Mouse (Mus musculus): ENCODE measurements around the gene Rab30. TPM values are rescaled to one million over a fixed set of nuclear protein-coding genes. Genes with fewer than 3 reads are reported as not detected.

The Rab30 gene
- polyA plus RNA-seq, 1 experiment, result 38.7 TPM

DNA sequence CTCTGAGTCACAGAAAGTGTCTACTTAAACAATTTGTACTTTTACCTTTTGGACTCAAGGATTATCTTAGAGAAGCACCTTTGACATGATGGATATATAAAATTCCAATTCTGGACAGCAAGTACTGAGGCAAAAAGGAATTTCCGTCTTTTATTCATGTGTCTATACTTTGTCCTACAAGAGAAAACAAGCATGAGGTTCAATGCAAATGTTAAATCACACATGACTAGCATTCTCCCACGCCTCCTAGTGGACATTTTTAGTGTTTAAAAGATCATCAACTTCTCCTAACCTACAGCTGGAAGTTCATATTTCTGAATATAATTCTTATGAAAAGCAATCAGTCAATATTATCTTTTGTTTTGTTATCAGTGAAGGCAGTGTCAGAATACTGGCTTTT is 125.1 kb downstream of the Rab30 start:
- H3K27ac ChIP-seq (ENCODE audit: insufficient read depth, low read length), result no peak overlapping the region
- H3K4me3 ChIP-seq (ENCODE audit: insufficient read depth, low read length), result no peak overlapping the region
- H3K4me1 ChIP-seq (ENCODE audit: control insufficient read depth, insufficient read depth, low read length), result no peaks in the 10 kb centered on the region
- TF ChIP-seq POLR2A (IDR thresholded peaks at IDR 0.05; ENCODE audit: low read depth, low read length), result no peak
- TF ChIP-seq CTCF (IDR thresholded peaks at IDR 0.05; ENCODE audit: borderline replicate concordance, insufficient read depth, low read length), result no peak

DNA sequence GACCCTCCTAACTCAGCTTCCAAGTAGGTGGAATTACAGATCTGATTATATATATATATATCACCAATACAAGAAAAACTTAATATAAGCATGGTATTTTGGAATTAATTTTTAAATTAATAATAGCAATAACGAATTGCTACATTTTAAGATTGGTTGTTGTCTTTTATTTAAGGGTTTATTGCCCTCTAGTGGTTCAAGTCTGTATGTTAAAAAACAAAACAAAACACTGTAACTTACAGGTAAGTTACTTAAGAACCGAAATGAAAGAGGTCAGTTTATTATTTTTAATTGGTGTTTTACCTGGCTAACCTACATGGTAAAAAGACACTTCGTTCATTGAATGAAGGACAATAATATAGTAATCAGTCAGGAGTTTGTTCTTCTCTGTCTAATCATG is 128.8 kb downstream of the Rab30 start:
- TF ChIP-seq CTCF (IDR thresholded peaks at IDR 0.05; ENCODE audit: borderline replicate concordance, insufficient read depth, low read length) (no peak), POLR2A (IDR thresholded peaks at IDR 0.05; ENCODE audit: low read depth, low read length) (no peak)
- no peak overlapping the region for H3K27ac ChIP-seq (ENCODE audit: insufficient read depth, low read length)

DNA sequence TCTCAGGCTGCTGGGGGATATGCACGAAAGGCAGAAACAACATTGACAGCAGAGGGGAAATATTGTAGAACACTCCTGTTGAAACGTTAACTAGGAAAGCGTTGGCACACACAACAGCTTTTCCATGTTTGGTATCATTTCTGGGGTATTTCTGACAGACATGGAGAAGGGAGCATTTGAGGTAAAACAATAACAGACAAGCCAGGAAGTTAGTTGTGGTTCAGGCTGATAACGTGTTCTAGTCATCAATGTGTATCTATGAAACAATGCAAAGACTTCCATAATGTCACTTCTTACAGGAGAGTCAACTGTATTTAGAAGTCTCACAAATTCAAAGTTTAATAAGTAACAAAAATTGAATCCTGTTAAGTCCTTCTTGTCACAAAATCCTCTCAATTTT is 130.2 kb downstream of the Rab30 start:
- Histone ChIP-seq H3K4me1 (ENCODE audit: control insufficient read depth, insufficient read depth, low read length) (no peaks in the 10 kb centered on the region), H3K27ac (ENCODE audit: insufficient read depth, low read length) (no peak overlapping the region), H3K4me3 (ENCODE audit: insufficient read depth, low read length) (no peak overlapping the region)
- no peak for TF ChIP-seq POLR2A (IDR thresholded peaks at IDR 0.05; ENCODE audit: low read depth, low read length)
- TF ChIP-seq CTCF (IDR thresholded peaks at IDR 0.05; ENCODE audit: borderline replicate concordance, insufficient read depth, low read length), result no peak

More for the DNA sequence above, 128.8 kb downstream of the Rab30 start:
- H3K4me3 ChIP-seq (ENCODE audit: insufficient read depth, low read length), result no peak overlapping the region
- no peaks in the 10 kb centered on the region for H3K4me1 ChIP-seq (ENCODE audit: control insufficient read depth, insufficient read depth, low read length)

DNA sequence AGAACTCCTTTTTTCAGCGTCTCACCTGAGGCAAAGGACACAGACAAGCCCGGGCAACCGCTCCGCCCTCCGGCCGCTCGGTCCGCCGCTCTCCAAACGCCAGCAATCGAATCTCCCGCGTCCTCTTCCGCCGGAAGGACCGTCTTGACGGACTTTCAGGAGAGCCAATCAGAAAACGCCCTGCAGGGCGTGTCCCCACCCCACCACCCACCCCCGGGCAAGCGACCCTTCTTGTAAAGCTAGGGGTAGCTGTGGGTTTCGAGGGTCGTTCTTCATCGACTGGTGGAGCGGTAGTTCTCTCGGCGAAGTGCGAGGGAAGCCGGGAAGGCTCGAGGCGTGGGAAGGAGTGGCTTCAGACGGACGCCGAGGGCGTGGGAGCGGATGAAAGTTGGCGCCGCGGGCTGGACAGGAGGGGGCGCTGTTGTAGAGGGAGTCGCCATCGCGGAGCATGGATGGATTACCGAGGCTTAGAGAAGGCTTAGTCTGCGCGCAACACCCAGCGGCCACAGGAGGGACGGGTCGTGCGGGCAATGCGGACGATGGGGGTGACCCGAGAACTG is 132.8 kb downstream of the Rab30 start, which contains the start of the genes Ddias and Prcp:
TSS of gene Ddias (minus strand) at position 132 of the 560 bp plus-strand sequence.
TSS of gene Prcp (plus strand) at position 355 of the 560 bp plus-strand sequence.
- peak within 1 kb of the TSS; percentile 87 for H3K27ac ChIP-seq (ENCODE audit: insufficient read depth, low read length)
- TF ChIP-seq CTCF (IDR thresholded peaks at IDR 0.05; ENCODE audit: borderline replicate concordance, insufficient read depth, low read length) (peak; percentile 79), POLR2A (IDR thresholded peaks at IDR 0.05; ENCODE audit: low read depth, low read length) (peak; percentile 43)
- no peaks in the 10 kb centered on the region for H3K4me1 ChIP-seq (ENCODE audit: control insufficient read depth, insufficient read depth, low read length)
- peak within 1 kb of the TSS; percentile 81 for H3K4me3 ChIP-seq (ENCODE audit: insufficient read depth, low read length)

DNA sequence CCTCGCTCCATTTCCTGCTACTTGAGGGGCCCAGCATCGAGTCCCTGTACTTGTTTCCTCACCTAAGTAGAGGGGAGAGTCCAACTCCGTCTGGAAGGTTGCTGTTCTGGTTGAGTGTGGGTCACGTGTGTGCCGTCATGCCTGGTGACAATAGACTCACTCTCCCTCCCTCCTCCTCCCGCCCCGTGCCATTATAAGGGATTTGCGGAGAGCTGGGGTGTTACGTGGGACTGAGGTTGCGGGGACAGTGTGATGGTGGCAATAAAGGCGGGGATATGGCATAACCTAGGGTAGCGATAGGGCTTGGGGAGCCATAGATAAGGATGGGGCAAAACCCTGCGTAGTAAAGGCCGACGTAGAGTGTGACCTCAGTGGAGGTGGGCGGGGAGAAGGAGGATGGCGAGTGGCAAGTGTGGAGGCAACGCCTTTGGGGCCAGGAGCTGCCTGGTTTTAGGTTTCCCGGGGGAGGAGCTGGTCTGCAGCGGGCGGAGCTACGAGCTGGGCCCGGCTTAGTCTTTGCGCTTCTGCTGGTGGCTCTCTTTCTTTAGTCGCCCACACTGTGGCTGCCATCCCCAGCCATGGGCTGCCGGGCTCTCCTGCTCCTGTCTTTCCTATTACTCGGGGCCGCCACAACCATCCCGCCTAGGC is 133.5 kb downstream of the Rab30 start:
- no peaks in the 10 kb centered on the region for H3K4me1 ChIP-seq (ENCODE audit: control insufficient read depth, insufficient read depth, low read length)
- peak overlapping the region; percentile 81 for H3K4me3 ChIP-seq (ENCODE audit: insufficient read depth, low read length)
- H3K27ac ChIP-seq (ENCODE audit: insufficient read depth, low read length), result peak overlapping the region; percentile 87
- TF ChIP-seq CTCF (IDR thresholded peaks at IDR 0.05; ENCODE audit: borderline replicate concordance, insufficient read depth, low read length) (no peak), POLR2A (IDR thresholded peaks at IDR 0.05; ENCODE audit: low read depth, low read length) (peak; percentile 86)

DNA sequence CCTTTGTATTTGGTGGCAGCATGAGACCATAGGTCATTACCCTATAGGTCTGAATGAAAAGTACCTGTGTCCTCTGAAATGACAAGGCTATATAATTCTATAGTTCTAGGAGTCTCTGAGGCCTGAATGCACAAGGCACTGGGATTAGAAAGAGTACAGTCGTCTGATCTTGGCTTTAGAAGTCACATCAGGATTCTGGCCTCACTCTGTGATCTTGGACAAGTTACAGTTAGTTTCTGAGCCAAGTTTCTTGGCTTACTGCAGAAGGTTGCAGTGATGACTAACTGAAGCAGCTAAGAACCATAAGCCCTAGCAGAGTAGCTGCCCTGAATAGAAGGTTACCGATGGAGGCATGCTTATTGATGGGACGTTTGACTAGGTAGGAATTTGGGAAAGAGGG is 134.7 kb downstream of the Rab30 start:
- TF ChIP-seq CTCF (IDR thresholded peaks at IDR 0.05; ENCODE audit: borderline replicate concordance, insufficient read depth, low read length) (no peak), POLR2A (IDR thresholded peaks at IDR 0.05; ENCODE audit: low read depth, low read length) (no peak)
- H3K4me3 ChIP-seq (ENCODE audit: insufficient read depth, low read length), result peak overlapping the region; percentile 81
- peak overlapping the region; percentile 44; the same call in 1 of the 2 replicates for H3K27ac ChIP-seq (ENCODE audit: insufficient read depth, low read length)
- H3K4me1 ChIP-seq (ENCODE audit: control insufficient read depth, insufficient read depth, low read length), result no peaks in the 10 kb centered on the region

DNA sequence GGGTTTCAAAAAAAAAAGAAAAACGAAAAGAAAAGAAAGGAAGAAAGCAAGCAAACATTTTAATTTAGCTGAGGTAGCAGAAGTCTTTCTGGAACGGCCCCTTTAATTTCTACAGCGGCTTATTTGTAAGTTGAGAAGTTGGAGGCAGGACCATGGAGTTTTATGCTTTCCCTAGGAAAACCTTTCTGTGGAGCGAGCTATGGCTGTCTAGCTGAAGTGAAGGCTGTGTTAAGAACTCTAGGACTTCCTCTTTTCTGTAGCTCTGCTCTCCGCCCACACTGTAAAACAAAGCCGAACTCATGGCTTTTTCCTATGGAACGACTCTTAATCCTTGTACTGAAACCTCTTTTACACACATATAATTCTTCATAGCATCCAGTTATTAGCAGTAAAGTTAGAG is 135.1 kb downstream of the Rab30 start:
- peak overlapping the region; percentile 62 for H3K27ac ChIP-seq (ENCODE audit: insufficient read depth, low read length)
- no peaks in the 10 kb centered on the region for H3K4me1 ChIP-seq (ENCODE audit: control insufficient read depth, insufficient read depth, low read length)
- TF ChIP-seq POLR2A (IDR thresholded peaks at IDR 0.05; ENCODE audit: low read depth, low read length) (peak; percentile 43; the same call in 1 of the 2 replicates), CTCF (IDR thresholded peaks at IDR 0.05; ENCODE audit: borderline replicate concordance, insufficient read depth, low read length) (no peak)
- H3K4me3 ChIP-seq (ENCODE audit: insufficient read depth, low read length), result peak overlapping the region; percentile 35

DNA sequence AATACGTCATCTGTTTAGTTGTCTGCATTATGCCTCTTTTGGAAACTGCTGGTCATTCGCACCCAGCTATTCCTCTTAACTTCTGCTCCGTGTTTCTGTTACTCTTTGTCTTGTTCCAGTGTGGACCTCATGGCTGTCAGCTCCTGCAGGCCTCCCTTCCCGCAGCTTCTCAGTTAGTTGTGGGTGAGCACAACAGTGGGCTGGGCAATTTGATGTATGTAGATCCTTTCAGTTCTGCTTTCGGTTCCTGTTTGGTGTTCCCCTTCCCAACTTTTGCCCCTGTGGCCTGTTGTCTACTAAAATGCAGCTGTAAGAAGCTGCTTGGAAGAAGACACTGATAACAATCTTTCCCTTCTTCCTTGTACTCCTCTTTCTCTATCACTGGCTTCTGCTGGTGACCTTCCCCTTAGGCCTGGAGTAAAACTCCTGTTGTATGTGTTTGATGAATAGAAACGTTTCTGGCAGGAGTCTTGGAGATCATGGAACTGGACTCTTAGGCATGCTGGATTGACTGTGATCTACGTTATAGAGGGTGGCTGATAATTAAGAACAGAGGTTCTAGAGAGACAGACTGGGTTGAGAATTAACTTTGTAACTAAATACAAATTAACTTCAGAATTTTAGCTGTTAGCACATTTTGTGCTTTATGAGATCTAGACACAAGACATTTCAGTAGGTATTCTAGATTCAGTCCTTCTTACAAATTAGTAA is 137.3 kb downstream of the Rab30 start:
- Histone ChIP-seq H3K27ac (ENCODE audit: insufficient read depth, low read length) (no peak overlapping the region), H3K4me3 (ENCODE audit: insufficient read depth, low read length) (no peak overlapping the region), H3K4me1 (ENCODE audit: control insufficient read depth, insufficient read depth, low read length) (no peaks in the 10 kb centered on the region)
- no peak for TF ChIP-seq POLR2A (IDR thresholded peaks at IDR 0.05; ENCODE audit: low read depth, low read length)
- no peak for TF ChIP-seq CTCF (IDR thresholded peaks at IDR 0.05; ENCODE audit: borderline replicate concordance, insufficient read depth, low read length)

DNA sequence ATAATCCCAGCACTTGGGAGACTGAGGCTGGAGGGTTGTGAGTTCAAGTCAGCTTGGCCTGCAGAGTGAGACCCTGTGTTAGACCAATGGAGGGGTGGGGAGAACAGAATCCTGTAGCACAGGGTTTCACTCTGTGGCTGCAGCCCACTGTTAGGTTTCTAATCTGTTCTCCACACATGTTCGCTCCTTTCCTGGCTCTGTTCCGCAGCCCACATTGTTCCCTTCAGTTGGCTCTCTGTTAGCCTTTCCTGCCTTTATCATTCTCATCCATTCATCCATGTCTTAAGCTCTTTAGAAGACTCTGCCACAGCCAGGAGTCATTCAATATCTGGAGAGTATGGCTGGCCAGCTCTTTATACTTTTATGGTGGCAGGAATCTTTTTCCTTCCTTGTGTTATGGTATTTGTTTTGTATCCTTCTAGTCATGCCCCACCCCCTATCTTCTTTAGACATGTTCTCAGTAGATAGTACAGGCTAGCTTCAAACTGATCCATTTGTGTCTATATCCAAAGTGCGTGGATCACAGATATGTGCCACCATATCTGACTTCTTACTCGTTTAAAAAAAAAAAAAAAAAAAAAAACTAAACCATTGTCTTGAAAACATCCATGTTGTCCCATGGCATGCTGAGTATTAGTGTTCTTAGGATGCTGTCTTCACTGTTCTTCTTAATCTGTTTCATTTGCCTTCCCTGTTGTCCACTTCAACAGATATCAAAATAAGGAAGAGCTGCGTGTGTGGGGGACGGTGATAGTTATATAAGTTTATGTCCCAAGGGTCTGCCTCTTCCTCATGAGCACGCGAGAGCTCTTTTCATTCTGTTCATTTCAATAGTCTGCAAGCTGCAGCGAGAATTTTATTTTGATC is 142.7 kb downstream of the Rab30 start:
- TF ChIP-seq POLR2A (IDR thresholded peaks at IDR 0.05; ENCODE audit: low read depth, low read length) (no peak), CTCF (IDR thresholded peaks at IDR 0.05; ENCODE audit: borderline replicate concordance, insufficient read depth, low read length) (no peak)
- H3K4me1 ChIP-seq (ENCODE audit: control insufficient read depth, insufficient read depth, low read length), result no peaks in the 10 kb centered on the region
- no peak overlapping the region for H3K4me3 ChIP-seq (ENCODE audit: insufficient read depth, low read length)
- no peak overlapping the region for H3K27ac ChIP-seq (ENCODE audit: insufficient read depth, low read length)
